Mouse (Mus musculus) R1 (cell line): ENCODE data around the gene Grm8.

ENCODE experiments used
- DNase-seq: peaks from one replicate; pipeline ENCODE4 v3.0.0-alpha.2; 2018; ENCODE audit warnings: low read depth, low spot score

Gene Grm8

DNA sequence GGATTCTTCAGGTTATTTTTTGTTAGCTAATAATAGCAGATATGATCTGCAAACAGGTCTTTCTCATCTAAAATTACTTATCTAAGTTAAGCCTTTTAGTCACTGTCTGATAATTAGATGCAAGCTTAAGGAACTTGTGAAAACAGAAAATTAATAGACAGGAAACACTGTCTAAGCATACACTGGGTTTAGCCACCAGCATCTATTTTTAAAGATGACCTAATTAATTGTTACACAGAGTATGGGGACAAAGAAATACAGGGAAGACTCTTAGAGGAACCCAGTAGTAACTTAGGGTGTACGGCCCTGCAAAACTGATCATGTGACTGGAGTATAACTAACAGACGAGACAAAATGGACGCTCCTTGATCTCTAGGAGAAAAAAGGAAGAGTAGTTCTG lies 92.6 kb downstream of the Grm8 start:
- DNase-seq = no peak

DNA sequence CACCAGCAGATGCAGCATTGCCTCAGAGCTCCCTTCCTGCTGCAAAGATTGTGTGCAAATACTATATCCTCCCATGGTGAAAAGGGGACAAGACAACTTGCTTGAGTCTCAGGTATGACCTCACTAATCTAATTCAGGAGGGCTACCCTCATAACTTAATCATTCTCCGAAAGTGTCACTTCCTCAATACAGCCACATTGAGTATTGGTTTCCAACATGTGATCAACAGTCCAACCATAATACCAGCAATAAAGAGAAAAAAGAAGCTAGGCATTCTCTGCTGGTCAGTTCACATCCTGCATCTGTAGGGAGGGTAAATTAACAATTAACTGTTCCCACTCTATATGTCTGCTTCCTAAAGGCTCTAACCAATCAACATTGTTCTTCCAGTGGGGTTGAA lies 94.2 kb downstream of the Grm8 start:
- no peak for DNase-seq

- no peak for DNase-seq
Measured at GRCm38 (mm10) chr6:28032006-28032405, 103.0 kb downstream of the Grm8 start.

- DNase-seq = no peak
Measured at GRCm38 (mm10) chr6:28017653-28018052, 117.3 kb downstream of the Grm8 start.

- DNase-seq = no peak
Measured at GRCm38 (mm10) chr6:28007001-28007400, 128.0 kb downstream of the Grm8 start.

GRCm38 (mm10) chr6:27997250-27997649 lies 137.7 kb downstream of the Grm8 start:
- no peak for DNase-seq

GRCm38 (mm10) chr6:27991241-27991640 lies 143.7 kb downstream of the Grm8 start:
- no peak for DNase-seq

DNA sequence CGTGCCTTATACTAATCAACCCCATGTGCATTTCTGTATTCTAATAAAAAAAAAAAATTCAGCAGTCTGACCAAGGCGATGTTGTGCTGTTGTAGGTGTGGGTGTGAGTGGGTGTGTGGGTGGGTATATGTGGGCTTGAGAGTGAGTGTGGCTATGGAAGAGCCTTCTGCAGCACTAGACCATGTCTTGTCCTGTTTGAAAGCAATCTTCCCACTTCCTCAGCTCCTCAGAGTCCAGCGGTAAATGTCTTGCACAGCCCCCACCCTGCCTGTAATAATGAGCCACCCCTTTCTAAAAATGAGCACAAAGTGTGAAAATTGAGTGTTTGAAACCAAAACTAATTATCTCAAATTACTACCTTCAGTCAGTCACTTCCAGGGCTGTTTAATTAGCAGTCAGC lies 152.4 kb downstream of the Grm8 start:
- DNase-seq = no peak

GRCm38 (mm10) chr6:27982021-27982420 lies 153.0 kb downstream of the Grm8 start:
- peak; percentile 6 for DNase-seq

DNA sequence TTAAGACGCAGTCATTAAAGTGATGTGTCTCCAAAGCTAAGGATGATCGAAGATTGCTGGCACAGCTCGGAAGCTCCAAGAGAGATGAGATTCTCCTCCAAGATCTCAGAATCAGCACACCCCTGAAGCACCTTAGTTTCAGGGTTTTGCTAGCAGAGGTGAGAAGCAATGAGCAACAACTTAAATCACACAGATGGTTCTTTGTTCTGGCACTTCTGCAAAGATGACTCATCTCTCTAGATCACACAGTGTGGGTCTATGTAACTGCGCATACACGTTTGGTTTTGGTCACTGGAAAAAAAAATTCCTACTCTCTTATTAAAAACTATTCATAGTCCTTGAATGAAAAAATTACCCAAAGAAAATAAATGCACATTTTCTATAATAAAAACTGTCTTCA lies 157.6 kb downstream of the Grm8 start:
- no peak for DNase-seq

DNA sequence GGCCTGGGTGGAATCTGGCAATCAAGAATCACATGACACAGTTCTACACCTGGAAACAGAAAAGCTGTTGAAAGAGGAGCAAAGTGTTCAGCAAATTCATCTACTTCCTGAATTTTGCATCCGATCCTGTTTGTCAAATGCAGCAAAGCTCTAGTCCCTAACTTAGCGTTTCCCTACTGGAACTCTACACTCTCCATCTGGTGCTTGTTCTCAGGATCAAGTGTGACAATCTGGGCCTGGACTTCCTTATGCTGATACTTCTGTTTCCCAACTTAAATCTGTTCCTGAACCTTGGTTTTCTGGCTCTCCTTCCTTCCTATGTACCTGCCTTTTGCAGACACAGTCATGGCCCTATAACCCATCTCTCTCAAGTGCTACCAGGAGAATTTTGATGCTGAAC lies 166.1 kb downstream of the Grm8 start:
- DNase-seq = no peak

GRCm38 (mm10) chr6:27967037-27967436 lies 167.9 kb downstream of the Grm8 start:
- no peak for DNase-seq

DNA sequence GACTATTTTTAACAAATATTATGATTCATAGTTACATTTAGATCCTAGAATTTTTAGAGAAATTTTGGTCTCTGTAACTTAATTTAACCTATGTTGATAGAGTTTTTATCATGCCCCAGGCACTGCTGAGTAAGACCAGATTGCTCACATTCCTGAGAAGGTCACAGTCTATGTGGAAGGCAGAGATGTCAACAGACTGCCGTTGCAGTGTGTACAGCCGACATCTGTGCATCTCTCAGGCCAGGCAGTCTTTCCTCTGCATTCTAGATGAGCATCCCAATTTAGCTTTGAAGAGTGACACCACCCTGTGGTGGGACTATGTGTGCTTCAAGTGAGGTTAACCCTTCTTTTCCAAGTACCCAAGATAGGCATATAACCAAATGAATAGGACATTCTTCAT lies 169.7 kb downstream of the Grm8 start:
- no peak for DNase-seq

DNA sequence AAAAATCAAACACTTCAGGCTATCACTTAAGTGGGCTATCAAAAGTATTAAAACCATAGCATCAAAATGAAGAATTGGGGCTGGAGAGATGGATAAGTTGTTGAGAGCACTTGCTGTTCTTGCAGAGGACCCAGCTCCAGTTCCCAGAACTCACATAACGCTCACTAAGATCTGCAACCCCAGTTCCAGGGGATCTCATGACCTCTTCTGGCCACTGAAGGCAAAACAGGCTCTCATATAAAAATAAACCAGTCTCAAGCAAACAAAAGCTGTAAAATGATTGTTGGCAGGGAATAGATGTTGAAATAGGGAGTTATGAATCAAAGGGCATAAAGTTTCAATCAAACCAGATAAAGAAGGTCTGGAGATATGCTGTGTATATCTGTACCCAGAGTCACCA lies 171.1 kb downstream of the Grm8 start:
- DNase-seq = no peak

GRCm38 (mm10) chr6:27956278-27956857 lies 178.6 kb downstream of the Grm8 start:
- no peak for DNase-seq

- no peak for DNase-seq
Measured at GRCm38 (mm10) chr6:27951433-27951832, 183.5 kb downstream of the Grm8 start.

DNA sequence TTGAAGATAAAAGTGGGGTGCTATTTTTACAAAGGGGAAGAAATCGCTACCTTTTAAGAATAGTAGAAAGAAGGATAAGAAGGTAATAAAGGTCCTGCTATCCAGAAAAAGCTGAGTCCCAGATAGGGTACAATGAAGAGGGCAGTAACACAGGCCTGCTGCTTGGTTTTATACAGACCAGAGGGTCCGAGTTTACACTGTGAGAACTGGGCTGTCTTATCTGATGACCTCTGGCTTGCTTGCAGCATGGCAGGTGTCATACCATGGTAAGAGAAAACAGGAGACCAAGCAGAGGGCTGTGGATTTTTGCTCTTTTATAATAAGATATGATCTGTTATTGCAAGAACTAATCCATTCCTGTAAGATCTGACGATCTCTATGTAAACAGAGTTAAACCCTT lies 206.9 kb downstream of the Grm8 start:
- DNase-seq = no peak

GRCm38 (mm10) chr6:27913281-27913680 lies 221.7 kb downstream of the Grm8 start:
- DNase-seq = peak; percentile 45

DNA sequence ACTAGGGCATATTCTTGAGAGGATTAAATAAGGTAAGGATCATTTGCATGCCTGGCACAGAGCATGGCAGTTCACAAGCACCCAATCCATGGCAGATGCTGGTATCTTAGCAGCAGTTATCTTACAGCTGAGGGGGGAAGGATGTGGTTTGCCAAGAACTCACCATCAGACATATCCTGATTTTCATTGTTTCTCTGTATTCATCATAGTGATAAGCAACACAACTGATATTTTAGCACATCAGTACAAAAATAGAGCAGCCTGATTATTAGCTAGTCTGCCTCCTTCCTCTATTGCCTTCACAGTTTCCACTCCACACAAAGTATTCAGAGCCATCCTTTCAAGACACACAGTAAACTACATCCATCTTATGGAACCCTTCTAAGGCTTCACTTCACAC lies 230.6 kb downstream of the Grm8 start:
- DNase-seq = no peak

DNA sequence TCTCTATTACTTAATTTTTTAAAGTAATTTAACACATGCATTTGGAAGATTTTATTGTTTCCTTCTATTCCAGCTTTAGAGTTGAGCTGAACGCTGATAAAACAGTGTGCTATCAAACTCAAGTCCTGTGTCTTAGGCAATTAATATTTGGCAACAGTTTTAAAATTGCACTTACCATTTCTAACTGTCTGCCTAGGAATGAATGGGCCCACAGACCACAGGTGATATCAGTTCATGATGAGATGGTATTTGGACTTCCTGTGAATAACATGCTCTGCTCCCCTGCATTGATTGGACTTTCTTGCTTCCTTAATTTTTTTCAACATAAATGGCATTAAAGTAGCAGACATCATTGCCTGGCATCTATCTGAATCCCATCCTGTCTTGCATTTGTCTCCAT lies 232.8 kb downstream of the Grm8 start:
- DNase-seq = no peak

GRCm38 (mm10) chr6:27901396-27901795 lies 233.6 kb downstream of the Grm8 start:
- DNase-seq = no peak

GRCm38 (mm10) chr6:27895153-27895552 lies 239.8 kb downstream of the Grm8 start:
- no peak for DNase-seq

DNA sequence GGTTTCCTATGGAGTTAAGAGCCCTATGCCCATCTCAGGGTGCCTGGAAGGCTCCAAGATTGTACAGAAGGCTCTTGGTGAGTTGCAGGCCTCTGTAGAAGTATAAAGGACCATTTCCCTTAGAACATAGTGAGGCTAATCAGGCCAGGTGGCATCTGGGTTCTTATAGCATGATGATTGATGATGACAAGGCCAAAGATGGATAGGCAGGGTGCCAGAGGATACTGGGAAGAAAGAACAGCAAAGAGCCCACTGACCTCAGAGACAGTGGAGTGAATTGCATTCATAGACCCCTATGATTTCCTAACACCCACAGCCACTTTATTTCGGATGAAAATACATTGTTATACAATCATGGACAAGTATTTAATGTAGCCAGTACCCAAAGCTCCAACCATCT lies 242.1 kb downstream of the Grm8 start:
- DNase-seq = no peak

DNA sequence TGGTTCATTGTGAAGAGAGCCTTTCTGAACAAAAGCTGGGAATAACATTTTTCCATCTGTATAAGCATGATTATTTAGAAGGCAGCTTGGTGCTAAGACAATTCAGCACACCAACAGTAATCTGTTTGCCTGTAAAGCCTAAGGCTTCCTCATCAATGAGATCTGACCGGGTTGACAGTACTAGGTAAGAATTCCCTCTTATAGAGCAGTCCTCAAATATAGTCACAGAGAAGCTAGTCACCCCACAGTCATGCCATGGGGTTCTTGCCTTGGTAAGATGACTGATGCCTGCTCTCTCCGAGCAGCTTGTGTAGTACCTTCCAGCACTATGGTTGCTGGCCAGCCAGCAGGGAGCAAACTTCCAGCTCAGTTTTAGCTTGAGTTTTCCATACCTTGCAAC lies 246.6 kb downstream of the Grm8 start:
- no peak for DNase-seq
